Mouse (Mus musculus) kidney, postnatal 4 days (tissue): ENCODE data around the gene Zfp512b.

Source experiments
- DNase-seq, 2 experiments: peaks; one replicate each; pipeline ENCODE4 v3.0.0; 2021; ENCODE audit warnings: mixed read lengths in 2 of 2

The Zfp512b gene

GRCm38 (mm10) chr2:181589011-181589731 lies 3.4 kb downstream of the Zfp512b start:
- peak in 1 of 2 experiments; percentile 1 for DNase-seq

- DNase-seq = peak in 1 of 2 experiments; percentile 2
Observed at GRCm38 (mm10) chr2:181588229-181588780, 4.3 kb downstream of the Zfp512b start.

- peak in 1 of 2 experiments; percentile 28 for DNase-seq
Observed at GRCm38 (mm10) chr2:181587796-181588195, 4.8 kb downstream of the Zfp512b start.

- DNase-seq = no peak
Observed at GRCm38 (mm10) chr2:181586124-181586523, 6.5 kb downstream of the Zfp512b start.

GRCm38 (mm10) chr2:181585506-181585905 lies 7.1 kb downstream of the Zfp512b start:
- peak in 1 of 2 experiments; percentile 1 for DNase-seq

- peak in 1 of 2 experiments; percentile 1 for DNase-seq
Observed at GRCm38 (mm10) chr2:181584411-181584942, 8.1 kb downstream of the Zfp512b start, which contains the start of gene Uckl1. TSS of gene Uckl1 (minus strand) at chr2:181584892.

GRCm38 (mm10) chr2:181583460-181584257 lies 8.9 kb downstream of the Zfp512b start:
- DNase-seq = peak in 1 of 2 experiments; percentile 1

GRCm38 (mm10) chr2:181582939-181583338 lies 9.7 kb downstream of the Zfp512b start:
- peak in 1 of 2 experiments; percentile 2 for DNase-seq

GRCm38 (mm10) chr2:181582358-181582757 lies 10.2 kb downstream of the Zfp512b start:
- DNase-seq = peak in 1 of 2 experiments; percentile 7

GRCm38 (mm10) chr2:181581402-181582120 lies 11.0 kb downstream of the Zfp512b start:
- peak; percentile 90 to 92 for DNase-seq

- peak; percentile 83 to 90 for DNase-seq
Observed at GRCm38 (mm10) chr2:181581016-181581401, 11.6 kb downstream of the Zfp512b start.

GRCm38 (mm10) chr2:181580131-181580772 lies 12.4 kb downstream of the Zfp512b start:
- no peak for DNase-seq

GRCm38 (mm10) chr2:181579681-181580080 lies 12.9 kb downstream of the Zfp512b start:
- DNase-seq = no peak

- DNase-seq = peak in 1 of 2 experiments; percentile 37
Observed at GRCm38 (mm10) chr2:181578790-181579618, 13.6 kb downstream of the Zfp512b start.

GRCm38 (mm10) chr2:181577981-181578581 lies 14.5 kb downstream of the Zfp512b start:
- DNase-seq = no peak

- DNase-seq = no peak
Observed at GRCm38 (mm10) chr2:181577126-181577525, 15.5 kb downstream of the Zfp512b start.

GRCm38 (mm10) chr2:181576613-181577012 lies 16.0 kb downstream of the Zfp512b start:
- no peak for DNase-seq

- DNase-seq = no peak
Observed at GRCm38 (mm10) chr2:181574921-181575545, 17.6 kb downstream of the Zfp512b start.

GRCm38 (mm10) chr2:181573961-181574360 lies 18.6 kb downstream of the Zfp512b start:
- no peak for DNase-seq
